Mouse (Mus musculus): Measurements from ENCODE around the gene Tgm7.
"Not testable (repeated sequence)": the region's sequence is repeated elsewhere in the genome, so short reads cannot be mapped to it uniquely, and the experiment has no call there.

Gene Tgm7

GRCm38 (mm10) chr2:121109695-121110094 lies at the start of gene Tgm7:
TSS of gene Tgm7 (minus strand) at chr2:121109795.
- no peak for DNase-seq

GRCm38 (mm10) chr2:121153100-121153499 lies 43.5 kb upstream of the Tgm7 start:
- DNase-seq = no peak

GRCm38 (mm10) chr2:121149679-121150078 lies 40.1 kb upstream of the Tgm7 start:
- DNase-seq = no peak

DNA sequence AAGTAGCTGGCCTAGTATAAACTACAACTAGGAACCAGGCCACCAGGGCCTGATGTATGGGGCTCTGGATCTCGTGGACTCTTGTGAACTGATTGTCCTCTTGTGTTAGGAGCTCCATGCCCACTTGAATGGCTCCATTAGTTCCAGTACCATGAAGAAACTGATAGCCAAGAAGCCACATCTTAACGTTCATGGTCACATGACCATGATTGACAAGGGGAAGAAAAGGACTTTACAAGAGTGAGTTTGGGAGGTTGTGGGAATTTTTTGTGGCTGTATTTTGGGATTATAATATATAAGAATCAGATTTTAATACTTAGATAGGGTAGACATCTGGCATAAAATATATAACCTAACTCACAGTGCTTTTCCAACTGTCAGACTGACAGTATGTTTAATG lies 32.8 kb upstream of the Tgm7 start:
- no peak for DNase-seq

- peak in 1 of 2 experiments; percentile 16 for DNase-seq
These were observed 31.8 kb upstream of the Tgm7 start for GRCm38 (mm10) chr2:121141216-121142035.

GRCm38 (mm10) chr2:121140018-121140882 lies 30.7 kb upstream of the Tgm7 start, which contains the start of the genes Adal and Lcmt2:
TSS of gene Adal (plus strand) at chr2:121140428.
TSS of gene Lcmt2 (minus strand) at chr2:121140653.
- DNase-seq = peak; percentile 88 to 98

GRCm38 (mm10) chr2:121139266-121140017 lies 29.8 kb upstream of the Tgm7 start:
- DNase-seq = peak; percentile 51 to 63

DNA sequence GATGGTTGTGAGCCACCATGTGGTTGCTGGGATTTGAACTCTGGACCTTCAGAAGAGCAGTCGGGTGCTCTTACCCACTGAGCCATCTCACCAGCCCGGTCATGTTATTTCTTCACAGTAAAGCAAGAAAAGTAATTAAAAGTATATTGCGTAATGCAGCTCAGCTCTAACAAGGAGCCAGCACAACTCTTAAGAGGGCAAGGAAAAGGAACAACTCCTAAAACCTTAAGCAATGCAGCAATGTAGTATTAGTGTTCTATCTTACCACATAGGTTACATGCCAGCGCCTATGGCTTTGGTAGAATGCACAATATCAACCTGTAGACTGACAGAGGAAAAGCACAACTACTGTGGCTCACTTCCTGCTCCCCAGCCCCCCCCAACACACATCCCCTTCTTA lies 27.8 kb upstream of the Tgm7 start:
- DNase-seq = no peak

DNA sequence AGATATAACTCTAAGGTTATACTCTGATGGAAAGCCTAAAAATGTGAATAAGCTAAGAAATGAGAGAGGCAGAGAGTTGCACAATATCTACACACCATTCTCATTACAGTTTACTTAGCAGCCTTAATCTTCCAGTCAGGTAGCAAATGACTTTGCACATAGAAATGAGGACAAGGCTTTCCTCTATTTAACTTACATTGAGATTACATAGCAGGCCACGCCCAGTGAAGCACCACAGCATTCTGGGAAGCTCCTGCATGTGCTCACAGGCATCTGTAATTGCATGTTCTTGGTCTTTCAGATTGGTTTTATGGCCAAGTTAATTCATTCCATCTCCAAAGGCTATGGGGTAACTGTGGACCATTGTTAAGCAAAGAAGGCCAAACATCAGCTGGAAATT lies 23.2 kb upstream of the Tgm7 start:
- DNase-seq = no peak

- DNase-seq = no peak
These were observed 19.4 kb upstream of the Tgm7 start for GRCm38 (mm10) chr2:121128865-121129620.

DNA sequence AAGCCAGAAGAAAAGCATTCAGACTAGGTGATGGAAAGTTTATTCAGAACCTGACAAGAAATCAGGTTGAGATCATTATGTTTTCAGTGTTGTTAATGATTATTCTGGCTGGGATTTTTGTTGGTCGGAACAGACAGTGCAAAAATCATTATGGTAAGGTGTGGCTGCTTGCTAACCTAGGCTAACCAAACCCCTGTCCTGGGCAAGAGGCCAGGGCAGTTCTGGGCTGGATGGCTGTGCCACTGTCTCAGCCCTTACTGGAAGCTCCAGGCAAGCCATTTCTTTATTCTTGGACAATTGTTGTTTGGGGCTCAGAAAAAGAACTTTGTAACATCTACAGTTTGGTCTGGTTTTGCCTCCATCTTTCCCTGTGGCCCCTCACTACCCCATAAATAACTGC lies 17.9 kb upstream of the Tgm7 start:
- DNase-seq = no peak

- not testable (repeated sequence) for DNase-seq
These were observed 16.7 kb upstream of the Tgm7 start for GRCm38 (mm10) chr2:121126302-121126701.

- no peak for DNase-seq
These were observed 9.7 kb upstream of the Tgm7 start for GRCm38 (mm10) chr2:121119260-121119659.

DNA sequence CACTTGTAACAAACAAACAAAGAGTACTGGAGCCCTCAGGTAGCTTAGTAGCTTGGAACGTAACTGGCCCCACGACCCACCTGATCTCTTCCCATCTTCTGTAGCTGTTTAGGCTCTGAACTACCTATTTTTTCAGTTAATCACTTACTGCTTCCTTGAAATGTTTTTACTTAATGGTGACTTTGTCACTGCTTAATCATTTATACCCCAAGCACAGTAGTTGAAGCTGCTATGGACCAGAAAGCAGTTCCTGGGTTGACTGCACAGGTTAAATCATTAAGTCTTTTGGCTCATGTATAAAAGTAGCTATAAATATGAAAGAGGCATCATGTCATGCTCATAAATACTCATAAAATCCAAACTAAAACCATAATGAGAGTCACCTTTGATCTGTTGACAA lies 5.8 kb upstream of the Tgm7 start:
- no peak for DNase-seq

DNA sequence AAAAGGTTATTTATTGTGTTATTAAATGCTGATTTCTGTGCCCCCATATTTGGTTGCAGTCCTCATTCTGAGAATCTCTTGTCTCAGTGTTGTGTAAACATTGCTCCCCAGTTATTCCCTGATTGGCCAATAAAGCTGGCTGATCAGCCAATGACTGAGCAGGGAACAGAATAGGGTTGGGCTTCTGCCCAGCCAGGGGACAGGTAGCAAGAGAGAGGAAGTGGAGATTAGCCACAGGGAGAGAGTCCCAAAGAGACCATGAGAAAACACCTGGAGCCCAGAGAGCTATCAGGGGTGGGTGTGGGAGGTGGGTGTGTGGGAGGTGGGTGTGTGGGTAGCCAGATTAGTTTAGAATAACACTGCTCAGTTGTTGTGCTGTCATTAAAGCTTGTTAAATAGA lies 3.7 kb downstream of the Tgm7 start:
- no peak for DNase-seq

GRCm38 (mm10) chr2:121102051-121102450 lies 7.5 kb downstream of the Tgm7 start:
- DNase-seq = peak; percentile 83 to 86

- DNase-seq = no peak
These were observed 19.8 kb downstream of the Tgm7 start for GRCm38 (mm10) chr2:121089751-121090150.

GRCm38 (mm10) chr2:121088507-121088906 lies 21.1 kb downstream of the Tgm7 start:
- DNase-seq = no peak

- DNase-seq = peak; percentile 66 to 73
These were observed 24.0 kb downstream of the Tgm7 start, which contains the start of gene Tgm5 for GRCm38 (mm10) chr2:121085480-121086185. TSS of gene Tgm5 (minus strand) at chr2:121085841.

- DNase-seq = no peak
These were observed 27.0 kb downstream of the Tgm7 start for GRCm38 (mm10) chr2:121082626-121083025.

DNA sequence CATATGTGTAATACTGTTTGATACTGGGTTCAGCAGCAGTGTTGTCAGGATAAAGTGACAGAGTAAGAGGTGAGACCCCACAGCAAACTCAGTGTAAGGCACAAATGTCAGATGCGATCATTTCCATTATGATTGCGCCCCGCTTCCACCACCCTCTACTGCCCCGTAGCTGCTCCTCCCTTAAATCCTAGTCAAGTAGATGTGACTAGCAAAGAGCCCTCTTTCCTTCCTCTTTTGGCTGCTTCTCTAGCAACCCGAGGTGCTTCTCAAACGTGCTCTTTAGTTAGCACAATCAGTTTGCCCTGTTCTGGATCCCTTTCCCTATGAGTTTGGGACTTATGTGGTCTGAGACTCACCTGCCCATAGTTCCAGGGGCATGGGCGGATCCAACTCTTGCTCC lies 34.8 kb downstream of the Tgm7 start:
- DNase-seq = no peak

All from cerebellum, adult 18-20 months (tissue).